Mouse (Mus musculus) thymus, adult 2 months (tissue): ENCODE data around the gene Art3.

Experiments used
- CTCF ChIP-seq: fragments of 200-500 bp; IDR thresholded peaks from 2 replicates; pipeline ENCODE4 v1.5.1; 2012; ENCODE audit warnings: mild to moderate bottlenecking, control low read depth, low read length, moderate library complexity, borderline replicate concordance; ENCODE audit not compliant: control insufficient read depth, poor library complexity, insufficient read depth; ENCODE audit errors: extremely low read depth
- POLR2A ChIP-seq: fragments of 200-500 bp; IDR thresholded peaks from 2 replicates; pipeline ENCODE4 v1.6.1; 2012; ENCODE audit warnings: mild to moderate bottlenecking, low read length, control low read depth, moderate library complexity; ENCODE audit not compliant: control insufficient read depth, poor library complexity, insufficient read depth; ENCODE audit errors: extremely low read depth

DNA sequence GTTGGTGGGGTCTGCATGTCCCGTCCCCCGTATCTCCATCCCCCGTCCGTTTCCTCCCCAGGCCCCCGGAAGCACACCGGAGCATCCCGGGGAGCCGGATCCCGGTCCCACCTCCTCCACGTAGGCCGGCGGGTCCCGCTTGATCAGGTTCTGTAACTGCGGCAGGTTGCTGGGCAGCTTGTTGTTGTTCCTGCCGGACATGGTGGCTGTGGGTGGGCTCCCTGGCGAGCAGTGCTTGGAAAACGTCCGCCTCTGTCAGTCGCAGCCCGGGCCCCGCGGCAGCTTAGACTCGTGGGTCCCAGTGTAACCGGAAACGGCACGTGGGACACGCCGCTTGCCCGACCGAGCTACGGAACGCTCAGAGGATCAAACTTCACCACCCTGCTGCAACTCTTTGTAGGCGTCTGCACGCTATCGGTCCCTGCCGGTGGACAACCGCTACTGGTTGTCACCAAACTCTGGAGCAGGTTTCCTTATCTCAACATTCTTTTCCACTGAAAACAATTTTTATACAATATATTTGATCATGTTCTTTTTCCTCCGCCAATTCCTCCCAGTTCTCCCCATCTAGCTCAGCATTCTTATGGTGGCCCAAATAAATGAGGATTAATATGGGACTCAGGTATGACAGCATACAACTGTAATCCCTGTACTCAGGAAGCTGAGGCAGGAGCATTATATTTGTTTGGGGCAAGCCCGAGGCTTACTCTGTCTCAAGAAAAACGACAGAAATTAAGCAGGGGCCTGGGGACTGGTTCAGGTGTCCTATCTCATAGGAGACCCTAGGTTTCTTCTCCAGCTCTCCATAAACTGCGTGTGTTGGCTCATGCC, 21.7 kb upstream of the Art3 start, which contains the start of gene Sdad1:
- TF ChIP-seq CTCF: peak; percentile 21; the same call in 1 of the 2 replicates
- TF ChIP-seq POLR2A: 0 out of 2 replicates have a peak, but pooled peaks have one; percentile 15
